In the genomic region with DNA sequence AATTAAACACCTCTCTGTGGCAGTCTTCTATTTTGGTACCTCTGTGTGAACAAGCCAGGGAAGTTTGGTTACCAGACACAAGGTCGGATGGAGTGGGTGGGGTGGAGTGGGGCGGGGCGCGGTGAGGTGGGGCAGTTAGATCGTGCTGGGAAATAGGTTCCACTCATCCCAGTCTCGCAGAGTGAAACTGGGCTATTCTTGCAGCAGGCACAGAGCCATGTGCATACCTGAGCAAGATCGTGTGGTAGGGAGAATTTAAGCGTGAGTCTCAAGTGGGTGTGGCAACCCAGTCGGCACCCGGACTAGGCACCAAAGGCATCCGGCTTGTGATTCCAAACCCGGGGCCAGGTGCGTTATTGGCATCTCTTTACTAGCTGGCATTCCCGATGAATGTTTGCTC, we compare ENCODE assay signal across 9 mouse cellular contexts. TPM values are rescaled to one million over a fixed set of nuclear protein-coding genes. Genes with fewer than 3 reads are reported as not detected.
A peak's percentile ranks its signal among the peaks of the same experiment; 100 is the strongest.
DNase-seq lines count a peak whose midpoint lies in the region; ATAC-seq and TF ChIP-seq lines count a peak whose summit lies in the region.
"Had no signal": no experiment of that assay in that cellular context is flagged by ENCODE, and none has a peak within 500 bp of the region (broad histone marks: within the 10 kb centered on the region; RNA-seq: fewer than 3 reads in every experiment).

No protein-coding gene starts in this region.

- no peaks in the 10 kb centered on the region for H3K36me3 ChIP-seq in hindbrain, embryonic 14.5 days (replicated peaks; ENCODE audit: control insufficient read depth, insufficient read depth)

- H3K4me2 ChIP-seq in hindbrain, embryonic 14.5 days (replicated peaks), result peak overlapping the region; percentile 96

- no peaks in the 10 kb centered on the region for H3K4me1 ChIP-seq in cerebellum, adult 2 months (ENCODE audit: control insufficient read depth, insufficient read depth, low read length)
- peaks cover 8% of the 10 kb centered on the region; the same call in 1 of the 2 replicates for H3K4me1 ChIP-seq in hindbrain, embryonic 14.5 days (replicated peaks; ENCODE audit: control insufficient read depth, insufficient read depth, low read length)

- H3K27me3 ChIP-seq in cerebellum, adult 2 months (ENCODE audit: control insufficient read depth, insufficient read depth, low read length), result no peaks in the 10 kb centered on the region
- H3K27me3 ChIP-seq in hindbrain, embryonic 14.5 days (ENCODE audit: control insufficient read depth, insufficient read depth, low read length), result peaks cover 30% of the 10 kb centered on the region

- no peaks in the 10 kb centered on the region for H3K9me3 ChIP-seq in hindbrain, embryonic 14.5 days (ENCODE audit: control insufficient read depth, low read length)

- WGBS in cerebellum, adult 2 months, result 2% methylated on average over 14 of the region's 14 CpGs
- 3% methylated on average over 14 of the region's 14 CpGs for WGBS in hindbrain, embryonic 14.5 days

- no peak for DNase-seq in cerebellum, adult 2 months
- no peak for DNase-seq in cerebellum, adult 11 months
- DNase-seq in urinary bladder, adult 2 months (ENCODE audit: low spot score), result peak; percentile 23
- DNase-seq in urinary bladder, postnatal 4 days (ENCODE audit: low spot score in 2 of 2), result no peak
- DNase-seq in hindbrain, embryonic 14.5 days (ENCODE audit: low spot score), result no peak
- no peak for DNase-seq in ovary, postnatal 10 days (ENCODE audit: low spot score)
- no peak for DNase-seq in right cerebral cortex, postnatal 10 days (ENCODE audit: low spot score in 2 of 2)

- TF ChIP-seq POLR2A in cerebellum, adult 2 months (IDR thresholded peaks at IDR 0.05; ENCODE audit: borderline replicate concordance, insufficient read depth, low read length), result no peak

- peak overlapping the region; percentile 44 for H3K4me3 ChIP-seq in cerebellum, adult 2 months (replicated peaks; ENCODE audit: insufficient read depth, low read depth, low read length)
- peak overlapping the region; percentile 66 for H3K4me3 ChIP-seq in hindbrain, embryonic 14.5 days (replicated peaks; ENCODE audit: low read length)

- peak overlapping the region; percentile 63 for H3K9ac ChIP-seq in hindbrain, embryonic 14.5 days

- no peak overlapping the region for H3K27ac ChIP-seq in cerebellum, adult 2 months (ENCODE audit: insufficient read depth, low read length)
- H3K27ac ChIP-seq in hindbrain, embryonic 14.5 days, result no peak overlapping the region

- ATAC-seq in hindbrain, embryonic 14.5 days (ENCODE audit: low FRiP score), result peak; percentile 25
- peak; percentile 36 for ATAC-seq in megakaryocyte, adult 5-6 weeks (ENCODE audit: poor library complexity, severe bottlenecking)

- TF ChIP-seq CTCF in cerebellum, adult 2 months (IDR thresholded peaks at IDR 0.05; ENCODE audit: borderline replicate concordance, insufficient read depth, low read depth, low read length), result no peak

RNA-seq across cellular contexts. Expression of a gene that starts 0.5 kb away (rescaled TPM):
- polyA plus RNA-seq in cerebellum, adult 2 months (2012; rRNA removed), result 0.25 and 0.34 TPM in 2 replicates
- 5.2 and 5.4 TPM in 2 replicates for polyA plus RNA-seq in urinary bladder, adult 2 months (2012; rRNA removed)
- 1.3 TPM in 2 replicates for polyA plus RNA-seq in hindbrain, embryonic 14.5 days (2014; fragmentation: Nextera tagmentation; extraction: Ambion mirVana)
- total RNA-seq in megakaryocyte, adult 5-6 weeks (2015), result 3.4 and 5.0 TPM in 2 replicates
- 5.3 and 6.9 TPM in 2 replicates for total RNA-seq in megakaryocyte, adult 5-6 weeks (2017)

RNA-seq across cellular contexts. Expression of a gene that starts 28.1 kb away (rescaled TPM):
- not detected in 2 replicates for polyA plus RNA-seq in cerebellum, adult 2 months (2012; rRNA removed)
- 0.11 TPM in 1 of 2 replicates, not detected in the other for polyA plus RNA-seq in urinary bladder, adult 2 months (2012; rRNA removed)
- polyA plus RNA-seq in hindbrain, embryonic 14.5 days (2014; fragmentation: Nextera tagmentation; extraction: Ambion mirVana), result not detected in 2 replicates
- total RNA-seq in megakaryocyte, adult 5-6 weeks (2015), result not detected in 2 replicates
- 0.44 TPM in 1 of 2 replicates, not detected in the other for total RNA-seq in megakaryocyte, adult 5-6 weeks (2017)
- total RNA-seq: hematopoietic stem cell, adult 5-6 weeks had no signal

RNA-seq across cellular contexts. Expression of a gene that starts 43.8 kb away (rescaled TPM):
- polyA plus RNA-seq in cerebellum, adult 2 months (2012; rRNA removed), result 25.1 and 26.1 TPM in 2 replicates
- 32.4 and 36.7 TPM in 2 replicates for polyA plus RNA-seq in urinary bladder, adult 2 months (2012; rRNA removed)
- polyA plus RNA-seq in hindbrain, embryonic 14.5 days (2014; fragmentation: Nextera tagmentation; extraction: Ambion mirVana), result 87.5 and 93.1 TPM in 2 replicates
- 75.9 and 83.9 TPM in 2 replicates for total RNA-seq in megakaryocyte, adult 5-6 weeks (2015)
- total RNA-seq in megakaryocyte, adult 5-6 weeks (2017), result 58.3 and 59.8 TPM in 2 replicates
